Mouse (Mus musculus): ENCODE measurements around the gene Slc27a4. TPM values are rescaled to one million over a fixed set of nuclear protein-coding genes. Genes with fewer than 3 reads are reported as not detected.

Slc27a4 gene
- 8.8 and 10.6 TPM in 2 replicates for polyA plus RNA-seq (2012)

GRCm38 (mm10) chr2:29802075-29802826 is at the start of gene Slc27a4:
TSS of gene Slc27a4 (plus strand) at chr2:29802634.
- no peak for TF ChIP-seq GATA1 (IDR thresholded peaks at IDR 0.05; ENCODE audit: low read length)

- no peak for TF ChIP-seq GATA1 (IDR thresholded peaks at IDR 0.05; ENCODE audit: low read length)
These were observed 46.7 kb upstream of the Slc27a4 start for GRCm38 (mm10) chr2:29755693-29756092.

- no peak for TF ChIP-seq GATA1 (IDR thresholded peaks at IDR 0.05; ENCODE audit: low read length)
These were observed 37.6 kb upstream of the Slc27a4 start for GRCm38 (mm10) chr2:29764831-29765230.

GRCm38 (mm10) chr2:29767976-29768709 is 34.3 kb upstream of the Slc27a4 start:
- TF ChIP-seq GATA1 (IDR thresholded peaks at IDR 0.05; ENCODE audit: low read length) = no peak

DNA sequence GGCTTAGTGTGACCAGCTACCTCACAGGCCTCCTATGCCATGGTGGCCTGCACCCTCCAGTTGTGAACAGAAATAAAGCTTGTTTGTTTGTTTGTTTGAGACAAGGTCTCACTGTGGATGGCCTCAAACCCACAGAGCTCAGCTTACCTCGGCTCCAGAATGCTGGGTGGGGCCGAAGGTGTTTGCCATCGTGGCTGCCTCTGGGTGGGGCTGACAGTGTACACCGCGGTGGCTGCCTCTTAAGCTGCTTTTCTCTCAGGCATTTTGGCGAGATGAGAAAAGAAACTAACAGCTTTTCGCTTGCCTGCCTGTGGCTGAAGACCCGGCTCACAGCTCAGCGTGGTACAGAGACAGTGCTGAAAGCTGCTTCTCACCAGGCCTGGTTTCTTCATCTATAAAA is 33.5 kb upstream of the Slc27a4 start:
- no peak for TF ChIP-seq GATA1 (IDR thresholded peaks at IDR 0.05; ENCODE audit: low read length)

- no peak for TF ChIP-seq GATA1 (IDR thresholded peaks at IDR 0.05; ENCODE audit: low read length)
These were observed 32.3 kb upstream of the Slc27a4 start for GRCm38 (mm10) chr2:29770162-29770561.

GRCm38 (mm10) chr2:29771611-29772461 is 30.6 kb upstream of the Slc27a4 start:
- no peak for TF ChIP-seq GATA1 (IDR thresholded peaks at IDR 0.05; ENCODE audit: low read length)

GRCm38 (mm10) chr2:29773323-29773722 is 29.1 kb upstream of the Slc27a4 start:
- no peak for TF ChIP-seq GATA1 (IDR thresholded peaks at IDR 0.05; ENCODE audit: low read length)

GRCm38 (mm10) chr2:29784290-29784689 is 18.1 kb upstream of the Slc27a4 start:
- TF ChIP-seq GATA1 (IDR thresholded peaks at IDR 0.05; ENCODE audit: low read length) = no peak

DNA sequence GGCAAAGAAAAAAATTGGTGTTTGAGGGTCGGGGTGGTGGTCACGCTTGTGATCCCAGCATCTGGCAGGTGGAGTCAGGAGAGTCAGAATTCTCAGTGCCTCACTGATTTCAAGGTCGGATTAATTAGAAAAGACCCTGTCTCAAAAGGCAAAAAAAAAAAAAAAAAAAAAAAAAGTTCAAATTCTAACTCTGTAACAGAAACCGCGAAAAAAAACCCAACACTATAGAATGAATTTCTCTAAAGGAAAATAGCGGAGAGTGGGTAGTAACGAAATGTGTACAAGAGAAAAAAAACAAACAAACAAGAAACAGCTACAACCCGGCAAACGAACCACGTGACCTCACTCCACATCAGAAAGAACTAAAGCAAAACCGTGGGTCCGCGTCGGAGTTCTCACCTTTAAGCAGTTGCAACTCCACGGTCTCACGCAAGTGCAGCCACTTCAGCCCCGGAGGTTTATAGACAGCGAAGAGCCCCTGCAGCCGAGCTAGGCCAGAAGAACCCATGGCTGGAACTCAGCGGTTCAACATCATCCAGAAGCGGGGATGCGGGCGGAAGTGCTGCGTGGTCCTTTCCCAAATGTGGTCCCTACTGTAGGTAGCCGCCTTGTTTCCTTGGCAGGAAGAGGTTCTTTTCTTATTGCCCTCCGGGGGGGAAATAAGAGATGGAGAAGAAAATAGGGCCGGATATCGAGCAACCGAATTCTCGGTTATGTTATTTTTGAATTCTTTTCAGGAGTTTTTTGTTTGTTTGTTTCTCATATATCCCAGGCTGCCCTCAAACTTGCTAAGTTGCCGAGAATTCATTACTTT is 15.1 kb upstream of the Slc27a4 start, which contains the start of gene Coq4:
Gene Coq4 (plus strand): TSS at position 390 of the 814 bp plus-strand sequence.
- no peak for TF ChIP-seq GATA1 (IDR thresholded peaks at IDR 0.05; ENCODE audit: low read length)

DNA sequence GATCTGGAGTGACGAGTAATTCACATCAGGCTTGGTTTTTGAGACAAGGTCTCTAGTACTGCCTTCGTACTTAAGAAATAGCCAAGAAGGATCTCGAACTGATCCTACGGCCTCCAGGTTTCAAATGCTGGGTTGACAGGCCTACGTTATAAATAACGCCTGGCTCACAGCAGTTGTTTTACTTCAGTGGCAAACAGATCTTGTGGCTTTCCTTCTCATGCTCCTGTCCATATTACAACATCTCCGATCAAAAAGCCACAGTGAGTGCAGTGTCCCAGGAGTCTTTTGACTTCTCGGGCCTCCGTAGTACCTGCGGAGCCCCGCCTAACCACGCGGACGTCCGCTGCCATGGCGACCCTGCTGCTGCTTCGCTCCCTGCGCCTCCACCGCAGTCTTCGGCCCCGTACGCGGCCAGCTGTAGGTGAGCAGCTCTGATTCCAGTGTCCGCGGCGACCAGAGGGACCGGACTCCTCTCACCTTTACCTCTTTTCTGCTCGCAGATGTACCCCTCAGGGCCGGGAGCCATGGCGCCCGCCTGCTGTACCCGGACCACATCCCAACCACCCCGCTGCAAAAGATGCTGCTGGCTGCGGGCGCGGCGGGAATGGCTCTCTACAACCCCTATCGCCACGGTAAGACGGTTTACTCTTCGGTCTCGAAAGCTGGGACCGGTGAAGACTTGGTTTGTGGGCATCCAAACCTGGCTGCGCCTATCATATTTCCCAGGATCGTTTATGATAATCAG is 14.3 kb upstream of the Slc27a4 start, which contains the start of gene Trub2:
Gene Trub2 (minus strand): TSS at position 566 of the 745 bp plus-strand sequence.
- no peak for TF ChIP-seq GATA1 (IDR thresholded peaks at IDR 0.05; ENCODE audit: low read length)

GRCm38 (mm10) chr2:29792772-29793487 is 9.5 kb upstream of the Slc27a4 start:
- TF ChIP-seq GATA1 (IDR thresholded peaks at IDR 0.05; ENCODE audit: low read length) = no peak

DNA sequence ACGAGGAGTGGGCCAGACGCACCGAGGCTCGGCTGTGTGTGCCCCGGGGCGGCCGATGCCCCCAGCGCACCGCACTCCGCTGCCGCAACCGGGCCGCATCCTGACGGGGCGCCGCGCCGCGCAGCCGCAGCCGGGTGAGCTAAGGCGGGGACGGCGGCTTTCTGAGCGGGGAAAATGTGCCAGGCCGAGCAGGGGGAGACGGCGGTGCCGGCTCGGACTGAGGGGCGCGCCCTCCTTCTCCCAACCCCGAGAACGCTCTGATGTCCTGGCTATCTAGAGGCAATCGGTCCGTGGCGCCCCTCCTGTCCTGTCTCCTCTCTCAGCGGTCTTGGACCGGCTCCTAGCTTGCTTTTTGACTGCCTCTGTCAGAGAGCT is 380 bp downstream of the Slc27a4 start:
- no peak for TF ChIP-seq GATA1 (IDR thresholded peaks at IDR 0.05; ENCODE audit: low read length)

Measured in G1E-ER4 (cell line).